Mouse (Mus musculus) ES-E14 (cell line): ENCODE data around the gene Pamr1.

Source experiments
- CHD2 ChIP-seq: IDR thresholded peaks from 2 replicates; pipeline ENCODE4 v1.6.1; 2014; ENCODE audit warnings: mild to moderate bottlenecking, low read depth, low read length, inconsistent platforms
- HCFC1 ChIP-seq: IDR thresholded peaks from 2 replicates; pipeline ENCODE4 v1.6.1; 2012; ENCODE audit warnings: low read length, inconsistent platforms, borderline replicate concordance; ENCODE audit not compliant: insufficient read depth
- MAFK ChIP-seq: IDR thresholded peaks from 2 replicates; pipeline ENCODE4 v1.6.1; 2014; ENCODE audit warnings: mild to moderate bottlenecking, low read depth, low read length, inconsistent platforms; ENCODE audit not compliant: insufficient read depth
- ZC3H11A ChIP-seq: IDR thresholded peaks from 2 replicates; pipeline ENCODE4 v1.6.1; 2012; ENCODE audit warnings: low read depth, mild to moderate bottlenecking, inconsistent platforms, low read length, borderline replicate concordance
- ZNF384 ChIP-seq: IDR thresholded peaks from 2 replicates; pipeline ENCODE4 v1.6.1; 2012; ENCODE audit warnings: low read depth, low read length, inconsistent platforms

GRCm38 (mm10) chr2:102519956-102520355, 29.9 kb upstream of the Pamr1 start:
- TF ChIP-seq MAFK, result no peak
- TF ChIP-seq CHD2, result no peak
- TF ChIP-seq ZNF384, result no peak
- TF ChIP-seq ZC3H11A, result no peak
- TF ChIP-seq HCFC1, result no peak
